Mouse (Mus musculus) lung, postnatal 25 days (tissue): Measurements from ENCODE around the gene Tbc1d19.

Source experiments
- DNase-seq: peaks from one replicate; pipeline ENCODE4 v3.0.0; 2022; ENCODE audit warnings: low spot score

The Tbc1d19 gene

DNA sequence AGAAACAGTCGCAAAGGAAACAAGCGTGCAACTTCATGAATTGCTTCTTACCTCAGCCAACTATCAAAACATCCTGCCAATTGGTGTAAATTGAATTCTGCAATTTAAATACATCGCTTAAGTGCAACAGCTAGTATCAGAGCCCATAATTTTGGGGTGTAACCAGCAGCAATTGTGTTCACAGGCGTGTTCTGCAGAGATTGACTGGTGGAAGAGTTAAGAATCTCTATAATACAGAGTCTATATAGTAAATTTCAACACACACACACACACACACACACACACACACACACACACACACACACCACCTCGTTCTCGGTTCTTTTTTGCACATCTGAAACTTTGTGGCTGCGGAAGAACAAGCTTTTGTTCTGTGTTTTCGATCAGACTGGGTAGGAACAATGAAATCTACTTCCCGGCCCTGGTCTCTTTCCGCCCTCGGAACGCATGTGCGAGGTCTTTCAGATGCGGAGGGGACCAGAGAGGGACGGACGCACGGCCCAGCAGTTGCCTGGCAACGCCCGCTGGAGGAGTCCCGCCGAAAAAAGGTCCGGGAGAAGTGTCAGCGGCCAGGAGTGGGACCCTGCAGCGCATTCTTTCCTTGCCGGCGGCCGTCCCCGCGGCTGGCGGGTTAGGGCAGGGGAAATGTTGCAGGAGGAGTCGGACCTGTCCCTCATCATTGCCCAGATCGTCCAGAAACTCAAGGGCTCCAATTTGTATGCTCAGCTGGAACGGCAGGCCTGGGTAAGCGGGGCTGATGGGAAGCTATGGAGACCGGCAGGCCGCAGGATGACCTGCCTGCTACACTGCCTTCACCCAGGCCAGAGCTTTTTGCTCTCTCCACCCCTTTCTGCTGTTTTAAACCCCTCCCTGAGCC lies at the start of gene Tbc1d19:
Gene Tbc1d19, plus strand, starts transcription at position 492 of the 877 bp plus-strand sequence.
- DNase-seq: peak; percentile 84

DNA sequence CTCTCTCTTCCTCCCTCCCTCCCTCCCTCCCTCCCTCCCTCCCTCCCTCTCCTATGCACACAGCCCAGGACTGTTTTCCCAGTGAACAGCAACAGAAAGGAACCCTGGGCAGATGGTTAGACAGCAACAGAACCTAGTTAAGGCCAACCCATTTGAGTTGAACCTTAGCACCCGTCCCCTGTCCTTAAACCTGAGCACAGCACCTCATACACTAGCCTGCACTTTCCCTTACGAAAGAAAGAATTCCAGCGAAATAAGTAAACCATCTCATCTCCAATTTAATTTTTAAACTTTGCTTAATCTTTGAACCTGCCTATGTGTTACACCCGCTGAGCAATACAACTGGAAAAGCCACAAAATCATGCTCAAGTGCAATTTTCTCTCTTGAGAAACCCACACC lies 49.5 kb upstream of the Tbc1d19 start:
- no peak for DNase-seq

DNA sequence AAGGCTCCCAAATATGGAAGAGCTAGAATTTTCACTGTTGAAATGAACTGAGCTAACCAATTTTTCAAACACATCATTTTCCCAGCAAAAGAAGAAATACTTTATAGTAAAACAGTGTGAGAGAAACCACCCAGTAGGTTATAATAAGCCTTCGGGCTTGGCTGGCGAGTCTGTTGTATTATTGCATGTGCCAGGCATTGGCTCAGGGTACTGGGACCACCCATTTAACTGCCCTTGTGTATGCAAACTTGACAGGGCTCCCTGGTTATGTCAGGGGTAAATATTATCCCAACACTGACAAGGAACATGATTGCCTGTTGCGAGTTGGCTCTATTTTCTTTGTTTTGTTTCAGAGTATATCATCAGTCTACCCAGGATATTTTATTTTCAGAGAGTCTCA lies 48.5 kb upstream of the Tbc1d19 start:
- DNase-seq: no peak

DNA sequence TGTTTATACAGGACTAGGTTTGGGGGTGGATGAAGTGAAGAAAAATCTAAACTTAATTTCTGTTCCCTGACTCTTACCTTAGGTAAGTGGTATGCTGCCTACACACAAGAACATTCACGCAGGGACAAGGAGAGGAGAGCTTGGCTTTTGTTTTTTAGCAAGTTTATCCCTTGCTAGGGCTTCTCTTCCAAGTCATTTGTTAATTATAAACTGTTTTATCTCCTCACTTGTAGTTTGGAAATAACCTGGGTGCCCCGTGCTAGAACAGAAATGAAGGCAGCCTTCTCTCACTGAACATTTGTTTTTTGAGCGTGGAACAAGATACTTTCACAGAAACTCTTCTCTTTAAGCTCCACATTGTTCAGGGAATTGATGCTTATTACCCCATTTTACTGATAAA lies 48.1 kb upstream of the Tbc1d19 start:
- no peak for DNase-seq

DNA sequence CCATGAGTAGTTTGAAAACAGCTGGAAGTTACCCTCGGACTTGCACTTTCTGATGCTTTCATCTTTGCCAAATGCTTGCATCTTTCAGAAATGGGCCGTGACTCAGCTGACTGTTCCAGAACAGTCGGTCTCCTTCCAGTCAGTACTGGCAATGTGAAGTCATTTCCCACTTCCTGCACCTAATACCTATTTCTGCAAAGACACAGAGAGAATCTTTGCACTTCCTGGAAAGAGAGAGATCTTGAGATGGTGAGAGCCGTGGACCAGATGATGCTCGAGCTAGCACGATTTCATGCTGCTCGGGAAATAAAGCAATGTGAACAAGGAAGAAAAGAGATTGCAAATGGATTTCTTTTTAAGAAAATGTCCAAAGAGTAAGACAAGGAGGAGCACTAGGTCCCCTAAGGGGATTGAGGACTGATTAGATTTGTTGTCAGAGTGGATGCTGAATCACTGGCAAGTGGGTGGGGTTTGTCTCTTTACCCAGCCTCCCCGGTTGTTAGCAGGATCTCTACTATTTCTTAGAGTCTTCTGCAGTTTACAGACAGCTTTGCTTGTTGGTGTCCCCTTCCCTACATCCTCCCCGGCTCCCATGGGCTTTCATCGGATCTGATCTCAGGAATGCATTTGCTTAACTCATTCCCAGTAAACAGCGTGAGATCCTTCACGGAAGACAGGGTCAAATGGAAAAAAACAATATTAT lies 24.4 kb upstream of the Tbc1d19 start:
- DNase-seq: no peak

DNA sequence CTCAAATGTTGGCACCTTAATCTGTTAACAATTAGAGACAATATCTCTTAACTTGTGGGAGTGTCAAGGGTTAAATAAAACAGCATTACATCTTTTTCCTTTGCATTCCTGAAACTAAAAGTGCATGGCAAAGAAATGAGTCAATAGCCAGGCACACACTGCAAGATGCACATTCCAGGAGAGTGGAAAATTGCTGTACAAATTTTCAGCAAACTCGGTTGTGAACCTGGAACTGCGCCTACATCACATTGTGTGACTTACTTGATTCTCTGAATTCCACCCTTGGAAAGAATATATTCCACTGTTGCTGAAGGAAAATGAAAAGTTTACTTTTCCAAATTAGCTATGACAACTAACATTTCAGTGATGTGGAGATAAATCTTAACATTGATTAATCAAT lies 8.0 kb upstream of the Tbc1d19 start:
- no peak for DNase-seq

DNA sequence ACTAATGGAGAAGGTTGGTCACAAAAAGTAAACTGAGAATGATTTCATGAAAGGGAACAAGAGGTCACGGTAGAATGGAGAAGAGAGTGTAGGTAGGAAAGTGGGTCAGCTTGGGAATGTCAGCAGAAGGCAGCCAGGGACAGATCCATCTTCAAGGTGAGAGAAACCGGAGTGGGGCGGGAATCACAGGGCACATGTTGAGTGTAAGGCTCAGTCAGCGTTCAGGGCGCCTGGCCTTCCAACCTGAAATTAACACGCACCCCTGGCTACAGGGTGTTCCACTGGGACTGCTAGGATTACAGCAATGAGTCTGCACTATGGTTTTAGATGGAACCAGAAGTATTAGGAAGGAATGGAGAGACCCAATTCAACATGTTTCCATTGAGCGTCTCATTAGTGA lies 10.3 kb downstream of the Tbc1d19 start:
- DNase-seq: no peak

DNA sequence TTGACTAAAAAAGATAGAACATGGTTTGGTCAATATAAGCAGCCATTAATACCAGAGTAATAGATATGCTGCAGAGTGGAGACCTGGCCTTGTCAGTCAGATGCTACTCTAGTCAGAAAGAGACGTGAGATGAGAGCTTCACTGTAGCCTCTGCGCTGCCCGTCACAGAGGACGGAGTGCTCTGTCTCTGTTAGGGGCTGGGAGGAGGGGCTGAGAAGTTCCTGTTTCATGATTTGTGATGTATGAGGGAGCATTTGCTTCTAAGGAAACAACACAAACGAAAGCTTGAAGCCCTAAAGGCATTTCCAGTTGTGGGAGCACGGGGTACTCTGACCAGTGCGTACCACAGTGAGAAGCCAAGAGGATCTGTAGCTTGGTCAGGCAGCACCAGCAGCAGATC lies 16.5 kb downstream of the Tbc1d19 start:
- no peak for DNase-seq

DNA sequence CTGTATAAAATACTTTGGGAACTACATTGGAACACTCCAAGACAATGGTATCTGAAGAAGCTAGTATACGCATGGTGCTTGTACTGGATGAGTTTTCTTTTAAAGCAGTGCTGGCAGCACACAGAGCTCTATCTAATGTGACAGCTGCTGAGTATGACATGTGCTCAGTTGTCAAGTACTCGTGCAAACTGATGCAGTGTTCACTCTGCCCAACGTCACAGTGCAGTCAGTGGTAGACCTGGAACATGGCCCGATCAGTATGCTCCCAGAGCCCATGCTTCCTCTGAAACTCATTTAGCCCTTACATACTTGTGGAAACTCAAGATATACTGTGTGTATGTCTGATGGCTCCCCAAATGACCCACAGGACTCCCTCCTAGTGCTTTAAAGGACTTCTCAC lies 25.1 kb downstream of the Tbc1d19 start:
- DNase-seq: no peak

DNA sequence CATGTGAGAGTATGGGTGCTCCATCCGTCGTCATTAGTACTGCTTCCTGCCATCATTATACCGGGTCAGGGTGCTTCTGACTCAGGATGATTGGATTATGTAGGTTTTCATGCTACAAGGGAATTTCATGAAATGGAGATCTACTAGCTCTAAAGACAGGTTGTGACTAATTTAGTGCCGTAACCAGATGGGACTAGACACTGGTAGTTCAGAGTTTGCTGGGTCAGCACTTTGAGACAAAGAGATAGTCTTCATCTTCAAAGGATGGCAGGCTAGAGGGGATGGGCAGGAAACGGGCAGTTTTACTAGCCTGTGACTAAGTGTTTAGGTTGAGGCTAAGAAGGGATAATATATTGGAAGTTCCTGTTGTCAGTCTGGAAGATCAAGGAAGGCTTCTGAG lies 31.9 kb downstream of the Tbc1d19 start:
- DNase-seq: no peak

DNA sequence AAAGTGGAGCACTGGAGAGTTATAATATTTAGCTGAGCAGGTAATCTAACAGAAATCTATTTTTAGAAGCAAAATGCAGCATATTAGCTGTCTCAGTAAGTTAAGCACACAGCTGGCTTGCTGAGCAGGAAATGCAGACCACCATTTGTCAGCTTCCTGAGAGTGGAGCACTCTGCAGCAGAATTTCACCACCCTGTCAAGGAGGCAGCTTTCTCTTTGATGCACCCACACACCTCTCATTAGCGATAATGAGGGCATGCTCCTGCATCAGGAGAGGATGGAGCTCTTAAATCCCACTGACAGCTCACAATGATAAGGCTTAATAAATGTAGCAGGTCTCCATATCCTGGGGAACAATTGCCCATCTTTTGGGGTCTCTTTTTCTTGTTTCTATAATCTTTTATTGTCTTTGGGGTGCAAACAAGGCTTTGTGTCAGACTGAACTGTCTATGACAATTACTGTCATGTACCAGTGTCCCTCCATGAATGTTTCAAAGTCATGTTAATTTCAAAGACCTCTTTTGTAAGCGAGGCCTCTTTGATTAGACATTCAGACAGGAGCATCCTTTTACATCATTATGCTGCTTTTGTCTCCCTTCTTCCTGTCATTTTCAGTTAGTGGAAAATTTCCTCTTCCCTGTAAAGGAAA lies 39.0 kb downstream of the Tbc1d19 start:
- DNase-seq: no peak

DNA sequence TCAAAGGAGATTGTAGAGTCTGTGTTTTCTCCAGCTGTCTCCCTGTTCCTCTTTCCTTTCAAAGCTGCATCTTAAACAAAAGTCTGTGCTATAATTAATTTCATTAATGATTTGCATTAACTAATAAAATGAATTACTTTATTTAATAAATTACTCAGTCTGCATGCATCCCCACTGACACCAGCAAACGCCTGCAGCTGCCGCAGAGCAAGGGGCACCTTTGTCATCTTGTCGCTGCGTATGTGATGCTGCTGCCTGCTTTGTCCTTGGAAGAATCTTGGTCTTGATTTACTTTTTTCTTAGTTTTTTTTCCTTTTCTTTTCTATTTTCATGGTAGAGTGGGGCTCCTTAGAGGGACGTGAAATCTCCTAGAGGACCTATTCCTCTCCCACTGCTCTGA lies 43.2 kb downstream of the Tbc1d19 start:
- no peak for DNase-seq

DNA sequence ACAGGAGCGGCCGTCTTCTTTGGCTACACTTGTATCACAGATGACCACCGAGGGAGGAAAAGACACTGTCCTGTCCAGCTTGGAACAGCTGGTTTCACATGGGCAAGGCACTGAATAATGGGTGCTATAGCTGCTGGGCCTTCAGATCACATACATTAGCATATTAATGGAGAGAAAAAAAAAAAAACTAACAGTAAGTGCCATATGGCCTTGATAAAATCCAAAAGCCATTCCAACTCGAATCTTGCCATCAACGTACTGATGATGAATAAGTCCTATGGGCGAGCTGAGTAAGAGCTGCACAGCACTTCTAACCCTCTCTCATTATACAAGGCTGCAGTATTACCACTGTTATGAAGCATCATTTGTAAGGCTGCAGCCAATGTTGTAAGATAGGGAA lies 45.2 kb downstream of the Tbc1d19 start:
- no peak for DNase-seq

DNA sequence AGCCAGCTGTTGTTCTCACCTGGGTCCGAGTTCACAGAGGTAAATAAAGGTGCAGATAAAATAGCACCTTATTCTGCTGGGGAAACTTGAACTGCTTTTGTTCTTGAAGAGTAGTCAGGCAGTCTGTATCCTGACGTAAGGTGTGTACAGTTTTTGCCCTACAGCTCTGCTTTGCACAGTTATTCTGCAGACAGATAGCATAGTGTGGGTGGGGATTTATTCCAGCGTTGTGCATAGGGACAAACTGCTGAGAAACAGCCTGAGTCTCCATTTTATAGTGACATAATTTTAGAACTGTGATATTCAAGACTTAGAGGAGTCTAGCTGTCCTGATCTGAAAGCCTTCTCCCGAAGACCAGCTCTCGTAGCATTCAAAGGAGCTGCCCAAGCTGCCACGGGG lies 46.6 kb downstream of the Tbc1d19 start:
- no peak for DNase-seq

DNA sequence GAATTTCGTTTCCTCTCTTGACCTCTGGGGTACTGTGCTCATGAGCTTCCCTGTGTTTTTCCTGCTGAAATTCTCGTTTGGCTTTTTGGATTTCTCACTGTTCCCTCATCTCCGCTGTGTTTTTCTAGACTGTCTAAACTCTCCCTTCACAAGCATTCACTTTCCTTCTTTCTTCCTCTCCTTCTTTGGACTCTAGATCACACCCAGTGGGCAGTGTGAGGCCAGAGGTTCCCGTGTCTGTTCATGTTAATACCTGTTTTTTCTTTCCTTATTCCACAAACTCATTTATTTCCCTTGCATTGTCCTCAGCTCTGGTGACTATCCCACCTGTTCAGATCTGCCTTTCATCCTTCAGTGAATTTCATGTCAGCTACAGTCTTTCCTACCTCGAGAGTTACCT lies 55.7 kb downstream of the Tbc1d19 start:
- no peak for DNase-seq

DNA sequence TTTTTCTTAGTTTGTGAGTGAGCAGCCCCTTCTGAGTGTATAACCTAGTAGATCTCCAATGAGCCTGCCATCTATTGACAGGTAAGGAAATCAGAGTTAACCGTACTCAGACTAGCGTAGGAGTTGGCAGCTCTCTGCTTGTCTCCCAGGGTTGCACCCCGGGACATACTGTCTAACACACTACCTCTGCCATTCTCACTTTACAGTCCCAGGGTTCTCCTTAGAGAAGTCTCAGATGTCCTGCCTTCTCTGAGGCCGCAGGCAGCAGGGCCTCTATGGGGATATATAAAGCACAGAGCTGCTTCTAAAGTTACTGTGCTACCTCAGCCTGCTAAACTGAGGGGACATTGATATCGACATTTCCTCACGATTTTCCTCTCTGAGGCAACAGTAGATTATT lies 56.6 kb downstream of the Tbc1d19 start:
- DNase-seq: no peak

DNA sequence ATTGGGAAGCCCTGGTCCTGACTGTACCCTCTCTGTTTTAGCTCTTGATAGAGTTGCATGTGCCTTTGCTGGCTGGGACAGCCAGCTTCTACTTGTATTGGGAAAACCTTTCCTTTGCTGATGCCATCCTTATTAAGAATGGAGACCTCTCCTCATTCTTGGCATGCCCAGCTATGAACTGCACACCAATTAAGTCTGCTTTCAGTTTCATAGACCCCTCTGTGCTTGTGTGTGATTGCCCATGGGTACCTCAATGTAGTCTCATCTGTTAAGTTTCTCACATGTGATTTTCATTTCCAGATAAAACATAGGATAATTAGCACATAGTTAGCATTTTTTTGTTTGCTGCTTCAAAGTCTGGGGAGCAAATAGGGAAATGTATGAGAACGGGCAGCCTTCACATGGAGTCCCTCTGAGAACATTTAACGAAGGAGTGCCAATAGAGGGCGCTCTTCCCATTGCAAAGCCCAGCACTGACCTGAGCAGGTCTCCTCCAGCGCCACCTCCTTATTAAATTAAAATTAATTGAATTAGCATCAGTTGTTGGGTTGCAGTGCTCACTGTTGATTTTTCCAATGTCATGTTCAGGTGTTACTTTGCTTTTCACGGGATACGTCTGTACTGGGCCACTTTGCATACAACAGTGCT lies 62.4 kb downstream of the Tbc1d19 start:
- peak; percentile 66 for DNase-seq

DNA sequence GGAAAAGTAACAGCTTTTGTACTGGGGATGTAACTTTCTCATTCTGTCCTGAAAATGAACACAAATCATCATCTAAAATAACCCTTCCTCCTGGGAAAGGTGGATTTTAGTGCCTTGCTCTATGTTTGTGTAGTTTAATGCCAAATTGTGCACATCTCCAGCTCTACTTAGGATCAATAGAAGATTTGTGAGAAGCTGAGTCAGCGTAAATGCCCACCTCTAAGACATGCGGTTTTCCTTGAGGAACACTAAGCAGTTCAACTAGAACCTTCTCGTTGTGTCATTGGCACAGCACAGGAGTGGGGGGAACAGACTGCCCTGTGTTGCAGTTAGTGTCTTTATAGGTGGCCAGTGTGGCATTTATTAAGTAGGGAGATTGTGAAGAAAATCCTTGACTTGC lies 65.6 kb downstream of the Tbc1d19 start:
- no peak for DNase-seq

DNA sequence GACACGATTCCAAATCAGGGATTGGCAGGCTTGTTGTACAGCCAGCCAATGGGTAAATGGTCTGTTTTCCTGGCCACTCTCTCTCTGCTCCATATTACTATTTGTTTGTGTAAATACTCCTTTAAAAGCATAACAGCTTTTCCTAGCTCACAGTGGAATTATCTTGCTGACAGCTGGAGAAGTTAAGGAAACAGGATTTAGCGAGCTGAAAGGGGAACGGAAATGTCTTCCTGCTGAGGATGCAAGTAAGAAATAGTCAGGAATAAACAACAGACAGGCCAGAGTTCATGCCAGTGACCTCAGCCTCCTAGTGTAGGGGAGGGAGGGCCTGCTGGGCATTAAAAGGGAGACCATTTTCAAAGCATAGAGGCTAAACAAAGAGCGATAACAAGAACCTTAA lies 71.3 kb downstream of the Tbc1d19 start:
- peak; percentile 53 for DNase-seq

DNA sequence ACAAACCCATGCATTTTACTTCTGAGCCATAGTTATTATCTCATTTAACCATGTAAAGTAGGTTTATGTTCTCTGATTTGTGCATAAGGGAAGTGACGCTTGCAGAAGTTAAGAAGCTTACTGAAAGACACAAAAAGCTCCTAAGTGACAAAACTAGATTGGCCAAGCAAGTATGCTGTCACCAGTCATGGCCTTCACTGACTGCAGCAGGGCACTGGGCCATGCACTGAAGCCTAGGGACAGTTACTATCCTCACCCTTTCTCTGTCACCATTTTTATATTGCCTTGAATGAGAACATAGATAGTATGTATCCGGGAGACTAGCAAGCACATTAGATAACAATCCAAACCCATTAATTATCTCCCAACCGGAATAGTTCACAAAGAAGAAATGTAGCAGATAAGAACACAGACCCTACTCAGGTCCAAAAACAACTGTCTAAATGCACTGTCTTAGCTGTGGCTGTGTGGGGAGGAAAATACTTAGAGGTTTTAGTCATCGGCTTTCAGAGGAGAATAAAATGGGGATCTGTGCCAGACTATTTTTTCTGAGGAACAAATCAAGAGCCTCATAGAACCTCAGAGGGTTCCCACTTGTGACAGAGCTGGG lies 72.1 kb downstream of the Tbc1d19 start:
- DNase-seq: no peak

DNA sequence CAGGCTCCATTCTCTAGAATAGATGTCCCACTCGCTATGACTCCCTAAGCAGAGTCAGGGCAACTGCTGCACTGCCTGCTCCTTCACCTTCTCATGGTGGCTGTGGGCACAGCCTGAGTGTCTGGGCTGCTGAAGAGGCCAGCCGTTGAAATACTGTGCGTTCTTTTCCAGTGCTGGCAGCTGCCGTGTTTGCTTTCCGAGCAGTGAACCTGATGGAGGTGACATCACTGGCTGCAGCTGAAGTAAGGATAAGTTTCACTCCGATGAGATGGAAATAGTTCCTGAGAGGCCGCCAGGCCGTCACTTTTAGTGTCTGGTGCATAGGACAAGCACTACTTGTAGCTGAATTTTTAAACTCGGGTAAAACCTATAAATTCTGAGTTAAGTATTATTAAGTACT lies 92.0 kb downstream of the Tbc1d19 start:
- peak; percentile 23 for DNase-seq

DNA sequence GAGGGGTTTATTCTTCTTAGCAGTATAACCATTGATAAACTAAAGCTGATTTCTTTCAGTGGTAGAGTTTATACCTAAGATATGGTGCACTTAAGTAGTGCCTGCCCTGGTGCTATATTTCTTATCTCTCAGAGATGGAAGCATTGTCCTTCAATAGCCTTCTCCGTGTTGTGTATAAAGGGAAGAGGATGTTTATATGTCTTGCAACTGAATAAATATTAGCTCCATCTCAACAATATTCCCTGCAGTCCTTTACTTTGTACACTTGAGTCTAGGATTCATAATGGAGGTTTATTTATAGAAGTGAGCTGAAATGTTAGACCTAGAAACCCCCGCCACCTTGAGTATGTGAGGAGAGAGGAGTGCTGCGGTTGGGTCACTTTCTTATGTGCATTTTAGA lies 93.4 kb downstream of the Tbc1d19 start:
- peak; percentile 29 for DNase-seq
